Mouse (Mus musculus): Measurements from ENCODE around the gene Gm12166. TPM values are rescaled to one million over a fixed set of nuclear protein-coding genes. Genes with fewer than 3 reads are reported as not detected.
"Not testable (repeated sequence)": the region's sequence is repeated elsewhere in the genome, so short reads cannot be mapped to it uniquely, and the experiment has no call there.

The Gm12166 gene
- total RNA-seq, 2 experiments from 2014 or later: 2.3 to 3.1 TPM

DNA sequence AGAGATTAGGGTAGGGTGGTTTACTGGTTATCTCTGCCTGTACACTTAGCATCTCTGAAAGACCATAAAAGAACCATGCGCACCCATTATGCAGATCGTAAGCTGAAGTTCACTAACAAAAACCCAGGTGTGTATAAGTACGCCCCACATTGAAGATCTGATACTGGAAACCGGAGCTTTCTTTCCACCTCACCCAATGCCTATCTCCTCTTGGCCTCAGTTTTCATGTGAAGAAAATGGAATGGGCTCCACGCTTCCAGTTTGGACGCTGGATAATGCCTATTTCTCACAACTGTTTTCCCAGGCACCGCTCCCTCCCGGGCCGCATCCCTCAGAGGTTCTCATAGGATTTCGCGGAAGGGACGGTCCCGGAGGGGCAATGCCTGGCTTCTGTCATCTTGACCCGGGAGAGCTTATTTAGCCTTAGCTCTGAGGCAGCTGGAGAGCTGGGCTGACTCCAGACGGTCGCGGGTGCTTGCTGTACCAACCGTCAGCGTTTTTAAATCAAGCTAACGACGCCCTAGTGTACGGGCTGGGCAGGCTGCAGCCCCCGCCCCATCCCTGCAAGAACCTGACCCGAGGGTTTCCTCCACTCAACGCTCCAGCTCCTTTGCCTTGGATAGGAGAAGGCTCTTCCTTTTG is 4.8 kb upstream of the Gm12166 start:
- DNase-seq: peak; percentile 57 to 66
- intact Hi-C loops (cut with DNase I): loop anchor here (1.0 kb wide), 1 partner anchor 70 kb away; no protein-coding TSS in a partner anchor

DNA sequence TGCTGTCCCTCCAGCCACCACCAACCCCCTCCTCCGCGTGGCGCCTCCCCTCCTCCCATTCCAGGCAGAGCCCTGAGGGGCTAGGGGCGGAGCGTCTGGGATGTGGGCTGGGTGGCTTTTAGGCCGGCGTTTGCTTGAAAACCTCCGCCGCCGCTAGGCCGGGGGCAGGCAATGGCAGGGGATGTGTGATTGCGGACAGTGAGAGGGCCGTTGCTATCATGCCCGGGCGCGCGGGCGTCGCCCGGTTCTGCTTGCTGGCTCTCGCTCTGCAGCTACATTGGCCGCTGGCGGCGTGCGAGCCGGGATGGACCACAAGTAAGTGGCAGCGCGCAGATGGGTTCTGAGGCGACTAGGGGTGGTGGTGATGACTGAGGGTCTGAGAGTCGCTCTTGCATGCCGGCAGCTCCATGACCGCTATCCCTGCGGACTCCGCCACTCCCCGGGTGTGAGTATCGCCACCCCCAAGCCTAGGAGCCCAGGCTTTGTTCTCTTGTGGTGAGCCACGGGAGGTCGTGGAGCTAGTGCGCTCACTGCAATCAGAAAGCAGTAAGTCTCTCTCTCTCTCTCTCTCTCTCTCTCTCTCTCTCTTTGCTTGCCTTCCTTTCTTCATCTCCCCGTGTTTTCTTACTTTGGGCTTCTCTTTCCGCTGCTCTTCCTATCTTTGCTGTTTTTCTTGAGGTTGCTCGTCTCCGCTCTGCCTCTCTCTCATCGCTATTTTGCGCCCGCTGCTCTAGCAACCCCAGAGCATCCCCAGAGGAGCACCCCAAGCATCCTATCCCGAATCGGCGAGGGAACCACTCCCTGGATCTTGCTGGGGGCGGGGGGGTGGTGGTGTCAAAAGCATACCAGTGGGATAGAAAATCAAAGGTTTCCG is 4.0 kb upstream of the Gm12166 start, which contains the start of gene Adam19:
Adam19 (plus strand) TSS at position 97 of the 874 bp plus-strand sequence.
- intact Hi-C loops (cut with DNase I): loop anchor here (1.0 kb wide), 1 partner anchor 71 kb away; no protein-coding TSS in a partner anchor
- DNase-seq: peak; percentile 85

DNA sequence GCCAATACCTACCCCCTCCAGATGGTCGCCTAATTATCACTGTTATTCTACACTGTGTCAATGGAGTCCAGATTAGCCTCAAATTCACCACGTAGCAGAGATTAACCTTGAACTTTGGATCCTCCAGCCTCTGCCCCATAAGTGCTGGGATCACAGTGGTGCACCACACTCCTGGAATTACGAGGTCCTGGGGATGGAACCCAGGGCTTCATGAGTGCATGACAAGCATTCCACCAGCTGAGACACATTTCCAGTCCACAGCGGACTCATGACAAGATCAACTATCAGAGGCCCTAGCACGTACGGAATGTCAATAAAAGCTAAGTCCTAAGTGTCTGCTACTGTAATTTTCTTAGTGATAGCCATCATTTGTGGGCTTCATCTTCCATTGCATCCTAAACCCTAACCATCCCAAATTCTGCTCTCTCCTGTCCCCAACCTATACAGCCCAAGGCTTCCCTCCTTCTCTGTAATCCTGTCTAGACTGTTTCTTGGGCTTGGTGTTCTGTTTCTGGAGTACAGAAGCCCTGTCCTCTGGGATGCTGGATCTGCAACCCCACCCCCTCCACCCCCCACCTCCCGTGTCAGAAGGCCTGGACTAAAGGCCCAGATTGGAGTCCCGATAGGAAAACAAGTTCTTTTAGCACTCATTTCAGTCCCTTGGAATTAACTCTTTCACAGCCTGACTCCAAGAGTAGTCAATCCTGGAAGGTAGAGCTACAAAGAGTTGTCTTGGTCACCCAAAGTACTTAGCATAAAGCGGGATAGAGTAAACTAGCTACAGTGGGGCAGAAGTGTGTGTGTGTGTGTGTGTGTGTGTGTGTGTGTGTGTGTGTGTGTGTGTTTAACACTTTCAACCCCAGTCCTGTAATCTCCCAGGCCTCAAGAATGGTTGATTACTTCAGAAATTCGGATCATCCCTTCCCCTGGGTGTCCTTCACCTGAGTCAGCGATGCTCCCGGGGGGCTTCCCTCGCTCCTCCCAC is 3.1 kb upstream of the Gm12166 start:
- intact Hi-C loops (cut with DNase I): no loop called here
- DNase-seq: no peak

DNA sequence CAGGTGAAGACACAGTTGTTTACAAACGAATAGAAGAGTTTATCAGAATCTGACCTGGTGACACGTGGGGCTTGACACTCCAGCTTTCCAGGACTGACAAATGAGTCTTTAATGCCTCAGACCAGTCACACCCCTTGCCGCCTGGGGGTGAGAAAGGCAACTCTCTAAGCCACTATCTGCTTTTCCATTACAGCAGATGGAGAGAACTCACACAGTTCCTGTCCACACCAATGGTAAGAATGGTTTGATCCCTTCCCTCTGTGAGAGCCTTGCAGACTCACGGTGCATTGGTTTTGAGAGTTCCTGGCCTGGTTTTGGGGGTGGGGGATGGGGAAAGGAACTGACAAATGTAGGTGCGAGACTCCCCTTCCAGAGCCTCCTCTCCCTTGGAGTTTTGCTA is 2.2 kb upstream of the Gm12166 start:
- no peak for DNase-seq
- intact Hi-C loops (cut with DNase I): no loop called here

DNA sequence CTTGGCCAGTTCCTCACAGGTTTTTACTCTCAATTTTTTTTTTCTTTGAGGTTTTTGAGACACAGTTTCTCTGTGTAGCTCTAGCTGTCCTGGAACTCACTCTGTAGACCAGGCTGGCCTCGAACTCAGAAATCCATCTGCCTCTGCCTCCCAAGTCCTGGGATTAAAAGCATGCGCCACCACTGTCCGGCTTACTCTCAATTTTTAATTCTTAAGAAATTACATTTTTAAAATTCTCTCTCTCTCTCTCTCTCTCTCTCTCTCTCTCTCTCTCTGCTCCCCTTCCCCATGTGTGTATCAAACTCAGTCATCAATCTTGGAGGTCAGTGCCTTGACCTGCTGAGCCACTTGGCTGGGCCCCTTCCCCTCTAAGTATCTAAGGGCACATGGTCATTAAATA is 1.3 kb upstream of the Gm12166 start:
- DNase-seq; intact Hi-C loops (cut with DNase I): not testable (repeated sequence)

DNA sequence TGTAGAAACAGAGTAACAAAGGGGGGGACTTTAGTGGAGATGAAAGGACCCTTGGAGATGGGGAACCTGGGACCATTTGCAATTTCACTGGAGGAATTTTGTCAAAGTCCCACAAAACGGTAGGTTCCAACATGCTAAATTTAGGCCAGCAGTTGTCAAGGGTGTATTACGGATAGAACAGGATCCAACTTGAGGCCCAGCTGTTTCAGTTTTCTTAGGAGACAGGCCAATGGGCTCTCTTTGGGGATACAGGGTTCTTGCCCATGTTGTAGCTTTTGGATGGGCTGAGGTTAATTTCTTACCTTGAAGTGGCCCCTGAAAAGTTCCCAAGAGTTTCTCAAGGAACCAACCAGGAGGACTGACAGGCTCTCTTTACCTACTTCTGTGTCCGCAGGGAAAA is 4.9 kb downstream of the Gm12166 start:
- no peak for DNase-seq
- intact Hi-C loops (cut with DNase I): loop anchor here (5.0 kb wide), 1 partner anchor 90 kb away; the partner anchor contains the start of gene Thg1l

DNA sequence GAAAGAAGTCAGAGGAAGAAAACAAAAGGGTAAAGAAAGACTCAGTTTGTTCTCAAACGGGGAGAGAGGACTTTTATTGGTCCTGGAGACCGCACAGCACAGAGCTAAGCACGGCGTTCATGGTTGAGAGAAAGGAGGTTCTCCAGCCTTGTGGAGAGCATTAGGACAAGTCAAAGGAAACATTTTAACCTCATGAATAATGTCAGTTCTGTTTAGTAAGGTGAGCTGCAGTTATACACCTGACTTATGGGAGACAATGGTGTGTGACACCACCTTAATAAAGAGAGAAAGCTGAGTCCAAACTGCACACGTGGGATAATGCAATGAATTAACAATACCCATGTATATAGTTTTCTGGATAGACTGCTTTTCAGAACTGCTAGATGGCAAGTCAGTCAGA is 7.3 kb downstream of the Gm12166 start:
- no peak for DNase-seq

DNA sequence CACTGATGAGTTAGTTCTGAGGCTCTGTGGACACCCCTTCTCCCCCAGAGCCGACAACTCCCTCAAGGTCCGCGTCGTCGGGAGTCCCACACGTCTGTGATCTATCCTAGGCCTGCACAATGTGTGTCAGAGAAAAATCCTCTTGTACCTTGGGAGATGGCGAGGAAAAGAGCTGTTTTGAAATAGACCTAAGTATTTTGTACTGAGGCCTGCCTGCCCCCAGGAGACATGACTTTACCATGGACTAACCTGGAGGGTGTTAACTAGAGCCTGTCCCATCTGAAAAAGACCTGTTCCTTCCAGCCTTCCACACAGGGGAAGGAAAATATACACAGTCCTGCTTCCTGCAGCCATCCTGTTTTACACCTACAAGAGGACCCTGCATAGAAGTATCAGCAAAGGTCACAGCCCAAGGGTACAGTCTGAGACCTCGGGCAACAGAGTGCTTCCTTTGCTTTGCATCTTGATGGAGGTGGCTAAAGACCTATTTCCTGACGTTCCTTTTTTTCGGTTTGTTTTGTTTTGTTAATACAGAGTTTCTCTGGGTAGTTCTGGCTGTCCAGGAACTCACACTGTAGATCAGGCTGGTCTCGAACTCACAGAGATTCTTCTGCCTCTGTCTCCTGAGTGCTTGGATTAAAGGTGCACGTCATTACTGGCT is 10.4 kb downstream of the Gm12166 start:
- intact Hi-C loops (cut with DNase I): no loop called here
- no peak for DNase-seq

More for the DNA sequence above, 7.3 kb downstream of the Gm12166 start:
- intact Hi-C loops (cut with DNase I): loop anchor here (5.0 kb wide), 1 partner anchor 87 kb away; the partner anchor contains the start of gene Thg1l

DNA sequence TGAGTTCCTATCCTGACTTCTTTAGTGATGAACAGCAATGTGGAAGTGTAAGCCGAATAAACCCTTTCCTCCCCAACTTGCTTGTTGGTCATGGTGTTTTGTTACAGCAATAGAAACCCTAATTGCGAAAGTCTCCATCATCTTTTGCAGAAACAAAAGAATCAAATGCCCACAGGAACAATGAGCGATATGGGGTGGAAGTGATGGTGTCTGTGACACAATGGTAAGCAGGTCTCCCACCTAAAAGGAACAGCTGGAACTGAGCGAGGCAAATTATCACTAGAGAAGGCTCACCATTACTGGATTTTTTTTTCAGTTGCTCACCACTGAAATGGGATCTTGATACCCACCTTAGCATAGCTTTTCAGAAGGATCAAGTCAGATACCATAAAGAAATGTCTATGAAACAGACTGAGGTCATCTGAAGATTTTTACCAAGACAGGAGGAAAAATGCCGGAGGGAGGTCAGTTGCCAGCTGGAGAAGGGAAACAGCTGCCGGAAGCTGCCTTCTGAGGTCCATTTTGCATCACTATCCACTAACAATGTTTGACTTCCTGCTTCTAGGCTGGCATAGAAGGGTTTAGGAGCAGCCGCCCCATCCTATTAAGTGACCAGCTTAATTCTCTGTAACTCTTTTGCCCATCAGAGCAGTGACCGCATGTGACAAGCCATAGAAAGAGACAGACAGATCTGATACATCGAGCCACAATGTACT is 11.1 kb downstream of the Gm12166 start:
- no peak for DNase-seq

DNA sequence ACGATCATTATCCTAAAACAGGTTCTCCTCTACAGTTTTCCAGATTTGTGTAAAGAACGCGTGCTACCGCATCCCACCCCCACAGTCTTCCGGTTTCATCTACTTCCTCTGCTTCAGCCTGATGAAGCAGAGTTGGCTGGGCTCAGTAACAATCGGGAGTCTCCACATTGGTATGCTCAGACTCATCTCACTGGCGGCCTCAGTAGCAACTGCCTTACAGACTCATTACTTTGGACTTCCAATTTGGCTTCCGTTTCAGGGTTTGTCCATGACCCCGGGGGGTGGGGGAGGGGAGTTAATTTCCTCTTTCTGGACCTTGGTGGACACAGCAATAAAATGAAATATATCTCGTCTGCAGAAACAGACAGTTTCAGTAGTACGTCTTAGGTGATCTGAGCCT is 12.8 kb downstream of the Gm12166 start:
- intact Hi-C loops (cut with DNase I): no loop called here
- DNase-seq: peak; percentile 40 to 59

More for the DNA sequence above, 11.1 kb downstream of the Gm12166 start:
- intact Hi-C loops (cut with DNase I): no loop called here

DNA sequence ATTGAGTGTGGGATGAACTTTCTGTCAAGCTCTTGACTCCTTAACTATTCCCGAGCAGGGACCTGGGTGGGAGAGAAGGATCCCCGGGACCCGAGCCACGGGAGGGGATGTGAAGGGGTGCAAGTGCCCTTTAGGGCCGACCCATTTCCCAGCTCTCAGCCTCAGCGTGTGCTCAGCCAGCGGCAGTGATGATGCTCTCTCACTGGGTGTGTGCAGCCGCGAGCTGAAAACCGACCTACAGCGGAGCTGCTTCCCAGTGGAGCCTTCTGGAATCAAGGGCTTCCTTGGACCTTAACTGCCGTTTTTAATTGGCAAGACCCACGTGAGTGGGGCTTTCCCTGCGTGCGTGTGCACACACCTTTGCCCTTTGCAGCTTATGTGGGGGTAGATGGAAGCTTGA is 13.2 kb downstream of the Gm12166 start:
- intact Hi-C loops (cut with DNase I): no loop called here
- DNase-seq: no peak

DNA sequence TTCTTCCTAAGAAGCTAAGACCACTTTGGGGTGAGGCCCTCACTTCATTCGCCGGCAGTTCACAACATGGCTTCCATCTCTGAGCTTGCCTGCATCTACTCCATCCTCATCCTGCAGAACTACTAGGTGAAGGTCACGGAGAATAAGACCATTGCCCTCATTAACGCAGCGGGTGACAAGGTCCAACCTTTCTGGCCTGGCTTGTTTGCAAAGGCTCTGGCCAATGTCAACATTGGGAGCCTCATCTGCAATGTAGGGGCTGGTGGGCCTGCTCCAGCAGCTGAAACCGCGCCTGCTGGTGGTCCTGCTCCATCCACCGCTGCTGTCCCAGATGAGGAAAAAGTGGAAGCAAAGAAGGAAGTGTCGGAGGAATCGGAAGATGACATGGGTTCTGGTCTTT is 15.7 kb downstream of the Gm12166 start:
- intact Hi-C loops (cut with DNase I): no loop called here
- DNase-seq: no peak

DNA sequence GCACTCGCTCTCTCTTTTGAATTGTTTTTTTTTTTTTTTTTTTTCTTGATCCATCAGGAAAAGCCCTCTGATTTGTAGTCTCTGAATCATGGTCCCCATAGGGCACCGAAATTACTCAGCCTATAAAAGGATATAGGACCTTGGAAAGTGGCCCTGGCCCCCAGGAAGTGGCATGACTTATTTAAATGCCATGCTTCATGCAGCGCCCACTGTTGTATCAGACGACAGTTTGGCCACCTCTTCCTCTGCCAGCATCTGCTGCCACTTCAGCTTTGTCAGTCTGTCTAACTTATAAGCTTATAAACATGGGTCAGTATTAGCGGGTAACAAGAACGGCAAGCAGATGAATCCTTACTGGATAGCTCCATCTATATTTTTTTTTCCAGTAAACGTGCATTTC is 19.2 kb downstream of the Gm12166 start:
- DNase-seq: no peak
- intact Hi-C loops (cut with DNase I): no loop called here

DNA sequence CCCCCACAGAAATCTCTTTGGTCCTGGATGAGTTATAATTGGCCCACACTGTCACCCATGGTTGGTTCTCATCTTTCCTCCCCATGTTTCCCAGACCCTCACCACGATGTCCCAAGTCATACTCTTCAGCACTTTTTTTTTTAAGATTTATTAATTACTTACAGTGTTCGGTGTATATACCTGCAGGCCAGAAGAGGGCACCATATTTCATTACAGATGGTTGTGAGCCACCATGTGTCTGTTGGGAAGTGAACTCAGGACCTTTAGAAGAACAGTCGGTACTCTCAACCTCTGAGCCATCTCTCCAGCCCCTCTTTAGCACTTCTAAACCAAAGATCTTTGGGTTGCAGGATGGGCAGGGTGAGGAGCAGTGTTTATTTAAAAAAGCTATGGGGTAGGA is 20.7 kb downstream of the Gm12166 start:
- intact Hi-C loops (cut with DNase I): no loop called here
- DNase-seq: no peak

DNA sequence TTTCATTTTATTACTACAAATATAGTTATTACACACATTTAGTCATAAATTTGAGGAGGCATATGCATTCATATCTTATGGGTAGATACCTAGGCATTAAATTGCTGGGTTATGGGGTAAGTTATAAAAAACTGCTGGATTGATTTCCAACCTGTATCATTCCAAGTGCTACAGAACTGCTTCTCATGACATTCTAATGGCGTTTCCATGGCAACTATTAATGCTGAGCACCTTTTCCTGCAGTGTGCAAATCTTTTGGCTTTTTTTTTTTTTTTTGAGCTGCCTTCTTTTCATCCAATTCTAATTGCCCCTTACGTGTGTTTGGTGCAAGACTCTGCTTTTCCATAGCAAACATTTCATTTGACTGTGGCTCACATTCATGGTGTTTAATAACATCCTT is 22.1 kb downstream of the Gm12166 start:
- intact Hi-C loops (cut with DNase I): no loop called here
- no peak for DNase-seq

DNA sequence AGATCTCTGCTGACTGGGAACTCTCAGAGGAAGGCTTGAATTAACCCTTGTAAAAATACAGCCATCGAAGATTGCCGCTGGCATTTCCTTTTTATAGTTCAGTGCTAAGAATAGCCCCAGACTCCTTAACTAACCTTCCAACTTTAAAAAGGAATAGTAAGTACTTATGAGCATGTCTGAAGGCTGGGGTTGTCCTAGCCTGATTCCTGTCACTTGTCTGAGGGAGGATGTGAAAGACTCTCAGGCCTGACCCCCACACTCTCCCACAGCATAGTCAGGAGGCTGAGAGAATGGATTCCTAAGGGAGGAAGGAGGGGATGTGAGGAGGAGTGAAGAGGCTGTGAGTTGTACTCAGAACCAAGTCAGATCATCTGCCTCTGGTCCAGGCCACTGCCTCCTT is 22.6 kb downstream of the Gm12166 start:
- intact Hi-C loops (cut with DNase I): no loop called here

DNA sequence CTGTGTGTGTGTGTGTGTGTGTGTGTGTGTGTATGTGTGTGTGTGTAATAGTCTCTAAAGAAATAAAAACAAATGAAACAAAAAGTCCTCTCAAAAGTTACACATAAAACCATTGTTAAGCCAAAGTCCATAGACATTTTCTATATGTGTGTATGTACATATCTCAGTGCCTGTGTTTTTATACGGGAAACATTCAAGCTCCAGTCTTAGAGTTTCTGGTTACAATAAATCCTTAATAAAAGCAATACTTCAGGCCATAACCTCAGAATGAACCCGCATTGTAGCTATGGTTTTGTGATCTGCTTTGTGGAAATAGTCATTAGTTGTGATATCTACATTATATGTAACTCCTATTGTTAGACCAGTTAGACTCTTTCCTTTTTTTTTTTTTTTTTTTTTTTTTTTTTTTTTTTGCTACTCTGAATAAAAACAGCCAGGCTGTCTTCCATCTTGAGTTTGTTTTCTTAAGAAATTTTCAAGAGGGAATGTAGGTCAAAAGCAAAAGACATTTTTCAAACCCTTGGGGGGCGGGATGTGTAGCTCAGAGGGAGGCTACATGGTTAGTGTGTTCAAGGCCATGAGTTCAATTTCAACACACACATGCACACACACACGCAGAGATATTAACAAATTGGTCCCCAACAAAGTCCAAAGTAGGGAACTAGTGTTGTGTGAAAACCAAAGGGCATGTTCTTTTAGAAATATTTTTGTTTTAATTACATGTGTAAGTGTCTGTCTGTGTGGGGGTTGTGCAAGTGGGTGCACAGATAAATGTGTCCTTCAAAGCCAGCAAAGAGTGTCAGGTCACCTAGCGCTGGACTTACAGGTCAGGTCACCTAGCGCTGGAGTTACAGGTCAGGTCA is 23.9 kb downstream of the Gm12166 start:
- DNase-seq: no peak
- intact Hi-C loops (cut with DNase I): no loop called here

More for the DNA sequence above, 22.6 kb downstream of the Gm12166 start:
- DNase-seq: no peak

DNA sequence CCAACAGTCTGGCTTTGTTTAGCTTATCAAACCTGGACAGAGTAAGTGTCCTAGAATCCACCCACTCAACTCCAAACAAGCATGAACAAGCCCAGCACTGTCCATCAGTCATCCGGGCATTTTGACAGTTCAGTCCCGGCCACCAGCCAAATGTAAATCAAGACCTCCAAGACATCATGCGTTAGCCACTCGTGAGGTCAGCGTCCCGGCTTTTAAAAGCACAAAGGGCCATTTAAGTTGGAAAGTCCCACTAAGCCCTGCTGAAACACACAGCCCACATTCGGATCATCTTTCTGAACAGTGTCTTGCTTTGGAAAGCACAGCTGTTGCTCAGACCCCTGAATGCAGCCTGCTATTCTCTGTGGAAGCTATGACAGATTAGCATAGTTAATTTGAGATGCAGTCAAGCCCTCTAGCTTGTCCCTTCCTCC is 26.1 kb downstream of the Gm12166 start:
- intact Hi-C loops (cut with DNase I): no loop called here
- peak; percentile 13 to 51 for DNase-seq

Data from heart, postnatal 14 days (tissue).